Mouse (Mus musculus) fat pad, adult 2 months (tissue): ENCODE data around the gene Obp1a.

Source experiments
- DNase-seq: peaks from one replicate; pipeline ENCODE4 v3.0.0-alpha.2; 2011; ENCODE audit warnings: low read depth, low spot score; ENCODE audit errors: extremely low read depth

Obp1a gene

GRCm38 (mm10) chrX:78091274-78091673 lies at the start of gene Obp1a:
Gene Obp1a, minus strand, starts transcription at chrX:78091374.
- no peak for DNase-seq

DNA sequence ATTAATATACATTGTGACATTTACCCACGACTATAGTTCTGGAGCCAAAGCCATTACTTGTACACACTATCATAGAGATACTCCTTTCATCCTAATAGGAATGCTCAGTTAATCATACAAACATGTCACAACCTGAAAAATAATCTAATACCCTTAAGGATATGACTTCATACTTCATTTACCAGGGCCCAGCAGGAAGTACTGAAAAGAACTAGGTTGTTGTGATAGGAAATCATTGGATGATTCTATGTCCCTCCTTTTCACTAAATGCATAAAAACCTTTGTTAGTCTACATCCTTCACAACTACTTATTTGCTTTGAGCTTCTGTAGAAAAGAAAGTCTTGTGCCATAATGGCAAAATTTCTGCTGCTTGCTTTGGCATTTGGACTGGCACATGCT lies 34.0 kb upstream of the Obp1a start, which contains the start of gene Gm5938:
Gene Gm5938, plus strand, starts transcription at position 301 of the 400 bp plus-strand sequence.
- DNase-seq: no peak
